Mouse (Mus musculus) myocyte (in vitro differentiated cells): ENCODE measurements at regions not wholly inside any gene's neighbourhood (a gene's known extent, or its start where the extent isn't known, plus 50 kb on each side); places are given as distances from the start of the nearest gene placed in this dataset.

Source experiments
- E2F4 ChIP-seq: IDR thresholded peaks from one replicate; pipeline ENCODE4 v1.6.1; 2011; ENCODE audit warnings: mild to moderate bottlenecking, control low read depth, moderate library complexity; ENCODE audit not compliant: insufficient read depth
- MAX ChIP-seq: IDR thresholded peaks from one replicate; pipeline ENCODE4 v1.6.1; 2011; ENCODE audit warnings: low read depth, mild to moderate bottlenecking, control low read depth
- MYOD1 ChIP-seq, 3 experiments: IDR thresholded peaks; one replicate each; pipeline ENCODE4 v1.6.1; 2011; ENCODE audit warnings: control low read depth in 2 of 3, low read depth in 2 of 3, mild to moderate bottlenecking in 2 of 3, moderate library complexity in 1 of 3; ENCODE audit not compliant: insufficient read length in 2 of 3, control insufficient read depth in 1 of 3
- MYOG ChIP-seq, 3 experiments: IDR thresholded peaks; one replicate each; pipeline ENCODE4 v1.6.1; 2011; ENCODE audit warnings: control low read depth in 2 of 3, low read depth in 2 of 3, mild to moderate bottlenecking in 2 of 3; ENCODE audit not compliant: insufficient read length in 2 of 3, control insufficient read depth in 1 of 3, insufficient read depth in 1 of 3
- POLR2A ChIP-seq: IDR thresholded peaks from one replicate; pipeline ENCODE4 v1.6.1; 2011; ENCODE audit warnings: low read depth, mild to moderate bottlenecking, control low read depth, moderate library complexity; ENCODE audit not compliant: insufficient read length
- REST ChIP-seq: IDR thresholded peaks from one replicate; pipeline ENCODE4 v1.6.1; 2011; ENCODE audit warnings: mild to moderate bottlenecking, control low read depth, moderate library complexity; ENCODE audit not compliant: insufficient read depth, insufficient read length
- USF1 ChIP-seq: IDR thresholded peaks from one replicate; pipeline ENCODE4 v1.6.1; 2011; ENCODE audit warnings: low read depth, mild to moderate bottlenecking, control low read depth, moderate library complexity

DNA sequence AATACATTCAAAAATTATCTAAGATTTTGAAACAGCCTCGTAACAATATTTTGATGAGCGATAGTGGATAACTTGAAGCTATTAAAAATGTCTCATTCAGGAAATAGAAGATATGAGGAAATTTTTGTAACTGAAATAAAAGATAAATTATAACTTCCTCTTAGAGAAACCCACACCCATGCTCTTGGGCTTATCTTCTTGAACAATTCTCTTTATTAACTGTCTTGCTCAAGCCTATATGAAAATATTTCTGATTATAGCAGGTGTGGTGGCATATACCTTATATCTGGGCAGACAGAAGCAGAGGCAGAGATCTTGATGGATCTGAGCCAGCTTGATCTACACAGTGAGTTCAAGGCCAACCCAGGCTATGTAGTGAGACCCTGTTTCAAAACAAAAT lies 96.9 kb downstream of the Fam204a start:
- no peak for TF ChIP-seq POLR2A
- no peak for TF ChIP-seq MAX
- TF ChIP-seq USF1: no peak
- no peak for TF ChIP-seq E2F4
- TF ChIP-seq MYOG (IDR thresholded peaks at IDR 0.05; ENCODE audit: control insufficient read depth in 1 of 3, insufficient read depth in 1 of 3, insufficient read length in 2 of 3, low read depth in 2 of 3): no peak
- TF ChIP-seq REST: no peak
- no peak for TF ChIP-seq MYOD1 (IDR thresholded peaks at IDR 0.05; ENCODE audit: control insufficient read depth in 1 of 3, insufficient read length in 2 of 3, low read depth in 2 of 3)
